Mouse (Mus musculus) heart, adult 2 months (tissue): ENCODE data around the gene Gm7876. TPM values are rescaled to one million over a fixed set of nuclear protein-coding genes. Genes with fewer than 3 reads are reported as not detected.
A peak's percentile ranks its signal among the peaks of the same experiment; 100 is the strongest.
"Not testable (repeated sequence)": the region's sequence is repeated elsewhere in the genome, so short reads cannot be mapped to it uniquely, and the experiment has no call there.

Experiments used
- DNase-seq, 2 experiments: peaks; one replicate each; pipeline ENCODE4 v3.0.0; 2021
- H3K27ac ChIP-seq: fragments of 200-600 bp; 2 replicates; pipeline ENCODE4 v1.8.1; 2022
- H3K27me3 ChIP-seq: fragments of 200-500 bp; 2 replicates; pipeline ENCODE4 v1.6.1; 2012; ENCODE audit warnings: mild to moderate bottlenecking, low read length, inconsistent platforms, mixed read lengths; ENCODE audit not compliant: control insufficient read depth, insufficient read depth
- H3K36me3 ChIP-seq: fragments of 200-500 bp; 2 replicates; pipeline ENCODE4 v1.6.1; 2012; ENCODE audit warnings: low read length, inconsistent platforms; ENCODE audit not compliant: control insufficient read depth, insufficient read depth
- H3K4me1 ChIP-seq: fragments of 200-500 bp; 2 replicates; pipeline ENCODE4 v1.6.1; 2011; ENCODE audit warnings: low read length; ENCODE audit not compliant: control insufficient read depth, insufficient read depth
- H3K4me3 ChIP-seq: fragments of 200-600 bp; 2 replicates; pipeline ENCODE4 v1.8.1; 2022
- H3K79me2 ChIP-seq: fragments of 200-500 bp; replicated peaks from 2 replicates; pipeline ENCODE4 v1.6.1; 2012; ENCODE audit warnings: mild to moderate bottlenecking, inconsistent platforms, low read length, moderate library complexity, mixed read lengths; ENCODE audit not compliant: control insufficient read depth, insufficient read depth
- H3K9ac ChIP-seq: fragments of 200-500 bp; 2 replicates; pipeline ENCODE4 v1.6.1; 2012; ENCODE audit warnings: low read depth, mild to moderate bottlenecking, control low read depth, inconsistent platforms, low read length, mixed read lengths
- WGBS: fragments of 180-500 bp; shearing (Covaris S2); methylation state at CpG from one replicate; pipeline ENCODE4 v1.1.7; 2018; 5-methylcytosine and 5-hydroxymethylcytosine counted together
- intact Hi-C: fragments of 180-260 bp; cut with DNase I; formaldehyde crosslinking; loops from one replicate; pipeline ENCODE4 v1.15.1; 2025
- long read RNA-seq: library from polyadenylated mRNA; stranded (forward); transcript quantifications from one replicate; pipeline ENCODE4 v2.0.0, GENCODE M21; 2021
- polyA plus RNA-seq: library from polyadenylated mRNA; depleted of rRNA; stranded (reverse); fragments of >200 nt; gene quantifications from 2 replicates; pipeline ENCODE4 v1.2.3, GENCODE M21; 2012; rRNA removed
- total RNA-seq, 2 experiments: library from RNA; stranded (reverse); gene quantifications; 2 replicates each; pipeline ENCODE4 v1.2.3; 2021

Gm7876 gene
- total RNA-seq: not detected
- not detected in 2 replicates for polyA plus RNA-seq
- long read RNA-seq: 0 reads

- H3K4me1 ChIP-seq, H3K27me3 ChIP-seq, DNase-seq, H3K4me3 ChIP-seq, H3K36me3 ChIP-seq, intact Hi-C loops, H3K79me2 ChIP-seq, H3K9ac ChIP-seq, H3K27ac ChIP-seq: not testable (repeated sequence)
- 59% methylated on average over 1 of the region's 2 CpGs for WGBS
Observed at GRCm38 (mm10) chr14:4708938-4709337, at the start of gene Gm7876. TSS of gene Gm7876 (plus strand) at chr14:4709238.

GRCm38 (mm10) chr14:4663892-4664291 lies 45.1 kb upstream of the Gm7876 start, which contains the start of gene Gm3239:
TSS of gene Gm3239 (plus strand) at chr14:4664192.
- H3K36me3 ChIP-seq, intact Hi-C loops, DNase-seq, H3K79me2 ChIP-seq, H3K4me3 ChIP-seq, H3K4me1 ChIP-seq, H3K9ac ChIP-seq, H3K27me3 ChIP-seq, H3K27ac ChIP-seq: not testable (repeated sequence)
- no CpG with 5 or more reads among the region's 2 CpGs for WGBS

GRCm38 (mm10) chr14:4726038-4726880 lies 17.2 kb downstream of the Gm7876 start, which contains the start of gene Gm3252:
TSS of gene Gm3252 (plus strand) at chr14:4726775.
- H3K27me3 ChIP-seq, intact Hi-C loops, H3K4me1 ChIP-seq, H3K4me3 ChIP-seq, H3K36me3 ChIP-seq, H3K79me2 ChIP-seq, H3K9ac ChIP-seq, H3K27ac ChIP-seq: not testable (repeated sequence)
- WGBS: 8% methylated on average over 7 of the region's 47 CpGs
- DNase-seq: peak; percentile 1 to 12

Other genes starting within 250 kb of the Gm7876 start
- gene Gm3182, start 227.5 kb upstream of the Gm7876 start, total RNA-seq: not detected
- gene Gm3182, start 227.5 kb upstream of the Gm7876 start, polyA plus RNA-seq: not detected in 2 replicates
- not detected for gene Gm3047, start 153.8 kb upstream of the Gm7876 start, total RNA-seq
- gene Gm3047, start 153.8 kb upstream of the Gm7876 start, polyA plus RNA-seq: not detected in 2 replicates
- not detected for gene Gm8159, start 76.9 kb upstream of the Gm7876 start, total RNA-seq
- not detected in 2 replicates for gene Gm8159, start 76.9 kb upstream of the Gm7876 start, polyA plus RNA-seq
- not detected for gene Gm3239, start 45.0 kb upstream of the Gm7876 start, total RNA-seq
- 0.06 TPM in 1 of 2 replicates, not detected in the other for gene Gm3239, start 45.0 kb upstream of the Gm7876 start, polyA plus RNA-seq
- gene Gm3252, start 17.5 kb downstream of the Gm7876 start, total RNA-seq: not detected
- 0.16 and 0.67 TPM in 2 replicates for gene Gm3252, start 17.5 kb downstream of the Gm7876 start, polyA plus RNA-seq
- not detected for gene Gm9602, start 67.1 kb downstream of the Gm7876 start, total RNA-seq
- gene Gm9602, start 67.1 kb downstream of the Gm7876 start, polyA plus RNA-seq: 0.08 TPM in 1 of 2 replicates, not detected in the other
- not detected for gene Gm3269, start 128.9 kb downstream of the Gm7876 start, total RNA-seq
- gene Gm3269, start 128.9 kb downstream of the Gm7876 start, polyA plus RNA-seq: not detected in 2 replicates
- 1 to 10 TPM in 1 of 2 experiments, under 1 TPM in 1; 0.52 to 2.4 TPM for gene Gm3264, start 146.3 kb downstream of the Gm7876 start, total RNA-seq
- gene Gm3264, start 146.3 kb downstream of the Gm7876 start, polyA plus RNA-seq: not detected in 2 replicates
- gene Gm3278, start 183.2 kb downstream of the Gm7876 start, total RNA-seq: not detected
- not detected in 2 replicates for gene Gm3278, start 183.2 kb downstream of the Gm7876 start, polyA plus RNA-seq